Mouse (Mus musculus): ENCODE results near the gene Gid8. TPM values are rescaled to one million over a fixed set of nuclear protein-coding genes. Genes with fewer than 3 reads are reported as not detected.

Gid8 gene
- total and polyA plus RNA-seq, 3 experiments = 38.9 to 61.3 (median 59.3) TPM

DNA sequence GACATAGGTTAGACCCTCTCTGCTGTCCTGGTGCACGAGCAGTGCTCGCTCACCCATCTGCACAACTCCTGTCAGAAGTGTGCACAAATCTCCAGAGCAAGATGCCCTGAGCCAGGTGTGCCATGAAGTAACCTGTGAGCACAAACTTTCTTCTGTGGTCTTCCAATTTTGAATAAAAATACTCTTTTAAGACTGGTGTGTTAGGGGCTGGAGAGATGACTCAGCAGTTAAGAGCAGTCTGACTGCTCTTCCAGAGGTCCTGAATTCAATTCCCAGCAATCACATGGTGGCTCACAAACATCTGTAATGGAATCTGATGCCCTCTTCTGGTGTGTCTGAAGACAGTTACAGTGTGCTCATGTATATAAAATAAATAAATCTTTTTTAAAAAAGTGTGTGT, 33.4 kb downstream of the Gid8 start:
- Histone ChIP-seq H3K4me1 (ENCODE audit: control insufficient read depth, insufficient read depth, low read length) (no peaks in the 10 kb centered on the region), H3K27me3 (ENCODE audit: control insufficient read depth, insufficient read depth, low read length) (no peaks in the 10 kb centered on the region), H3K27ac (no peak overlapping the region), H3K4me3 (no peak overlapping the region), H3K79me2 (replicated peaks; ENCODE audit: control insufficient read depth, insufficient read depth, low read length) (no peaks in the 10 kb centered on the region), H3K36me3 (ENCODE audit: control insufficient read depth, insufficient read depth, low read length) (no peaks in the 10 kb centered on the region), H3K9ac (ENCODE audit: low read depth, low read length) (no peak overlapping the region)
- intact Hi-C loops (cut with DNase I) = no loop called here
- WGBS = 79% methylated on average over 2 of the region's 2 CpGs
- TF ChIP-seq POLR2A (IDR thresholded peaks at IDR 0.05; ENCODE audit: insufficient read depth, low read depth, low read length) = no peak
- TF ChIP-seq CTCF (IDR thresholded peaks at IDR 0.05) = no peak
- TF ChIP-seq EP300 (IDR thresholded peaks at IDR 0.05; ENCODE audit: insufficient read depth, low read depth, low read length) = no peak
- no peak for DNase-seq

DNA sequence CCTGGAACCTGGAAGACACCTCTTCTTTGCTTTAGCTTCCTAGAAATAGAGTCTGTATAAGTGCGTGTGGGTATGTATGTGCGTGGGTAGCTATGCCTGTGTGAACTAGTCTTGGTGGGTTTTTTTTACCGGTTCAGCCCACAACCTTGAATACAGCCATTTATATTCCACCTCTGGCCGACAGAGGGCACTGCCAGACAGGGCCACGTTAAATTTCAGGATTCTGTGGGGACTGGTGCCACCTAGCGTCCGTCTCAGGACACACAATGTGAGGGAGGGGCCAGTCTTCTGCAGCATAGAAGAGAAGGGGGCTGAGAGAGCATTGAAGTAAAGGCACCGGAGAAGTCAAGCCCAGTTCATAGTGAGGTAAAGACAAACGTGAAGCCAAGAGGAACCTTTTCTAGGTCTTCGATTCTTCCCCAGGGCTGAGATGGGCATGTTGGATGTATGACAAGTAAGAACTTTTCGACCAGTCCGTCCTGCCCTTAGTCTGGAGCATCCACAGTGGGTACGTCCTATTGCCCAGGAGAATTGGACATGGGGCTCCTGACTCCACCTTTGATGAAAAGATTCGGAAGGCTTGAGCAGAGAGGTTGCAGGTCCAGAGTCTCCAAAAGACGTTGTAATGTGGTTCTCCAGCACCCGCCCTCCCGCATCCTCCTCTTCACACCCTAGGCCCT, 35.5 kb downstream of the Gid8 start:
- intact Hi-C loops (cut with DNase I) = loop anchor here (1.0 kb wide), 3 partner anchors 67 to 163 kb away; no protein-coding TSS in a partner anchor
- H3K4me3 ChIP-seq = no peak overlapping the region
- TF ChIP-seq EP300 (IDR thresholded peaks at IDR 0.05; ENCODE audit: insufficient read depth, low read depth, low read length) = peak; percentile 97
- TF ChIP-seq POLR2A (IDR thresholded peaks at IDR 0.05; ENCODE audit: insufficient read depth, low read depth, low read length) = no peak
- TF ChIP-seq CTCF (IDR thresholded peaks at IDR 0.05) = peak; percentile 99; the same call in 1 of the 2 replicates

DNA sequence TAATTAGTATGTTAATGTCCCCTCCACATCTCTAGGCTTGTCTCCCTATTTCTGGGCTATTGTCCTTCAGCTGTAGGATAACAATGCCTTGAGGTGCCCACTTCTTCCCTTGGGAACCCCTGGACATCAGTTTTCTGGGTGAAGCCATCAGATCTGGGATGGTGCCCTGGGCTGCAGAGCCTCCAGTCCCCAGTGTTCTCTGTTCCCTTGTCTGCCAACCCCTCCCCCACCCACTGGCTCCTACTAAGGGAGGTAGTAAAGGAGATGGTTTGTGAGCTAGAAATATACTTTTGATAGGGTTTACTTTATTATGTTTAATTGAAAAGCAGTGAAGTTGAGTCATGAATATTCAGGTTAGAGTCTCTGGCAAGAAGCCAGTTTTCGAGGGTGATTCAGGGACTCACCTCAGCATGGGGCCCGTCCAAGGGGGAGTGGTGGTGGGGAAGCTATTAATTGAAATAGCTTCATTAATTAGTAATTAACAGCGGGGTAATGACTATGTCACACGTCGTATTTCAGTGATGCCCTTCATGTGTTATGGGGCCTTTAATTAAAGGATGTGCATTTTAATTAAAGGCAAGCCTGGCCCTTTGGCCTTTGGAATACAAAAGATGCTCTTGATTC, 36.8 kb downstream of the Gid8 start:
- Histone ChIP-seq H3K9ac (ENCODE audit: low read depth, low read length) (no peak overlapping the region), H3K79me2 (replicated peaks; ENCODE audit: control insufficient read depth, insufficient read depth, low read length) (no peaks in the 10 kb centered on the region), H3K36me3 (ENCODE audit: control insufficient read depth, insufficient read depth, low read length) (no peaks in the 10 kb centered on the region), H3K4me3 (no peak overlapping the region), H3K27me3 (ENCODE audit: control insufficient read depth, insufficient read depth, low read length) (no peaks in the 10 kb centered on the region), H3K4me1 (ENCODE audit: control insufficient read depth, insufficient read depth, low read length) (no peaks in the 10 kb centered on the region), H3K27ac (no peak overlapping the region)
- no peak for DNase-seq
- TF ChIP-seq CTCF (IDR thresholded peaks at IDR 0.05) (no peak), POLR2A (IDR thresholded peaks at IDR 0.05; ENCODE audit: insufficient read depth, low read depth, low read length) (no peak), EP300 (IDR thresholded peaks at IDR 0.05; ENCODE audit: insufficient read depth, low read depth, low read length) (no peak)
- 32% methylated on average over 5 of the region's 5 CpGs for WGBS
- intact Hi-C loops (cut with DNase I) = no loop called here

More for the DNA sequence above, 35.5 kb downstream of the Gid8 start:
- Histone ChIP-seq H3K4me1 (ENCODE audit: control insufficient read depth, insufficient read depth, low read length) (no peaks in the 10 kb centered on the region), H3K36me3 (ENCODE audit: control insufficient read depth, insufficient read depth, low read length) (no peaks in the 10 kb centered on the region), H3K9ac (ENCODE audit: low read depth, low read length) (no peak overlapping the region), H3K27me3 (ENCODE audit: control insufficient read depth, insufficient read depth, low read length) (no peaks in the 10 kb centered on the region), H3K79me2 (replicated peaks; ENCODE audit: control insufficient read depth, insufficient read depth, low read length) (no peaks in the 10 kb centered on the region), H3K27ac (no peak overlapping the region)
- WGBS = 27% methylated on average over 17 of the region's 17 CpGs
- DNase-seq = peak; percentile 83 to 89

DNA sequence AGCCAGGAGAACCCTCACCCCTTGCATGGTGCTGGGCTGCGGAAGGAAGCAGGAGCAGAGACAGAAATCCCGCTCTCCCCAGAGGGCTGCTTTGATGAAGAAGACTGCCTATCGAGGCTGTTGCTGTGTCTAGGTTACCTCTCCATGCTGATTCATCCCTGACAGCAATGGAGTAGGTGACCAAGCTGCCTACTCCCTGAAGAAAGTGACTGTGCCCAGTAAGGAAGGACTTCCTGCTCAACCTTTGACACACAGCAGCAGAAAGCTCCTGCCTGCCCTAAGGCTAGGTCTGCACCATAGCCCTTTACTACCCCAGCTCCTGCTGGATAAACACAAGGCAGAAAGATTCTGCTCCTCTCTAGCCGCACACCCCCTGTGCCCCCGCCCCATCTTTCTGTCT, 39.0 kb downstream of the Gid8 start:
- no peaks in the 10 kb centered on the region for H3K27me3 ChIP-seq (ENCODE audit: control insufficient read depth, insufficient read depth, low read length)
- intact Hi-C loops (cut with DNase I) = loop anchor here (2.0 kb wide), 1 partner anchor 276 kb away; no protein-coding TSS in a partner anchor
- no peaks in the 10 kb centered on the region for H3K36me3 ChIP-seq (ENCODE audit: control insufficient read depth, insufficient read depth, low read length)
- no peaks in the 10 kb centered on the region for H3K79me2 ChIP-seq (replicated peaks; ENCODE audit: control insufficient read depth, insufficient read depth, low read length)
- H3K27ac ChIP-seq = no peak overlapping the region
- TF ChIP-seq POLR2A (IDR thresholded peaks at IDR 0.05; ENCODE audit: insufficient read depth, low read depth, low read length) (no peak), EP300 (IDR thresholded peaks at IDR 0.05; ENCODE audit: insufficient read depth, low read depth, low read length) (no peak), CTCF (IDR thresholded peaks at IDR 0.05) (no peak)
- H3K4me1 ChIP-seq (ENCODE audit: control insufficient read depth, insufficient read depth, low read length) = no peaks in the 10 kb centered on the region
- 44% methylated on average over 5 of the region's 5 CpGs for WGBS
- H3K9ac ChIP-seq (ENCODE audit: low read depth, low read length) = no peak overlapping the region
- DNase-seq = no peak
- no peak overlapping the region for H3K4me3 ChIP-seq

DNA sequence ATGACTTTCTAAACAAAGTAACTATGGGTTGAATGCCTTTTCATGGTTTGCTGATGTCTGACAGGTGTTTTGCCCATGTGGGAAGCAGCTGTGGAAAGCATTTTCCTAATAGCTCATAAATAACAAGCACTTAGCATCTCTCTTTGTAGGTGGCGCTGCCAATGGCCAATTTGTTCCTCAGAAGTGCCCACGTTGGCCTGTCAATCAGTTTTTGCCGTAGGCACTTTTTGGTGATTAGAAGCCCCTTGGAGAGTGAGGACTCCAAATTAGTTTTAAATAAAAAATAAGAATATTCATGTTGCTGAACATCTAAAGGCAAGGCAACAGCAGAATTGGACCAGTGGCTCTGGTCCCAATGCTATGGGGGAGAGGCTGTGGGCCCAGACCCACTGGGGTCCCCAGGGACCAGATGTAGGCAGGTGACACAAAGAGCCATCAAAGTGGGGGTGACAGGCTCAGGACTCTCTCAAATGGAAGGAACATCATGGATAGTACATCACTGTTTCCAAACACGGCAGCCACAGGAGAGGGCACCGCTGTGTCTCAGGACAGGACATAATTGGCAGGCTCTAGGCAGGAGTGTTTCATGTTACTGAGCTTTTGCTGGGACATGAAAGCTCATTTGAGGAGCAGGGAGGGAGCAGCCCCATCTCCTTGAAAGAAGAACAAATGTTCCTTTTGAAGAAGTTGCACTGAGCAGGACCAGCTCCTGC, 45.2 kb downstream of the Gid8 start:
- H3K27me3 ChIP-seq (ENCODE audit: control insufficient read depth, insufficient read depth, low read length) = no peaks in the 10 kb centered on the region
- TF ChIP-seq EP300 (IDR thresholded peaks at IDR 0.05; ENCODE audit: insufficient read depth, low read depth, low read length) = no peak
- no peak for TF ChIP-seq CTCF (IDR thresholded peaks at IDR 0.05)
- TF ChIP-seq POLR2A (IDR thresholded peaks at IDR 0.05; ENCODE audit: insufficient read depth, low read depth, low read length) = no peak
- H3K27ac ChIP-seq = no peak overlapping the region
- H3K4me3 ChIP-seq = no peak overlapping the region
- H3K36me3 ChIP-seq (ENCODE audit: control insufficient read depth, insufficient read depth, low read length) = no peaks in the 10 kb centered on the region
- WGBS = 75% methylated on average over 5 of the region's 5 CpGs
- no peaks in the 10 kb centered on the region for H3K79me2 ChIP-seq (replicated peaks; ENCODE audit: control insufficient read depth, insufficient read depth, low read length)
- H3K4me1 ChIP-seq (ENCODE audit: control insufficient read depth, insufficient read depth, low read length) = no peaks in the 10 kb centered on the region
- DNase-seq = no peak
- intact Hi-C loops (cut with DNase I) = no loop called here
- no peak overlapping the region for H3K9ac ChIP-seq (ENCODE audit: low read depth, low read length)

All from heart, adult 2 months (tissue).